ENCODE assay signal across 21 mouse cellular contexts in genomic region chr19:36602535-36603312, GRCm38 (mm10). TPM values are rescaled to one million over a fixed set of nuclear protein-coding genes. Genes with fewer than 3 reads are reported as not detected.
DNase-seq lines count a peak whose midpoint lies in the region; ATAC-seq and TF ChIP-seq lines count a peak whose summit lies in the region.
"Had no signal": no experiment of that assay in that cellular context is flagged by ENCODE, and none has a peak within 500 bp of the region (broad histone marks: within the 10 kb centered on the region; RNA-seq: fewer than 3 reads in every experiment).

No protein-coding gene starts in this region.

- H3K9ac ChIP-seq in hindbrain, embryonic 14.5 days, result no peak overlapping the region
- H3K9ac ChIP-seq in neural tube, embryonic 11.5 days (ENCODE audit: low read length), result no peak overlapping the region
- H3K9ac ChIP-seq in forebrain, embryonic 12.5 days, result no peak overlapping the region
- H3K9ac ChIP-seq: forebrain, embryonic 13.5 days; heart, embryonic 13.5 days; limb, embryonic 15.5 days had no signal

- TF ChIP-seq POLR2A in brain, embryonic 14.5 days (IDR thresholded peaks at IDR 0.05; ENCODE audit: borderline replicate concordance, extremely low read depth, insufficient read depth, insufficient read length, poor library complexity, severe bottlenecking), result no peak

- H3K27me3 ChIP-seq in hindbrain, embryonic 14.5 days (ENCODE audit: control insufficient read depth, insufficient read depth, low read length), result no peaks in the 10 kb centered on the region
- no peaks in the 10 kb centered on the region for H3K27me3 ChIP-seq in neural tube, embryonic 11.5 days (ENCODE audit: control insufficient read depth, insufficient read depth, low read length)
- no peaks in the 10 kb centered on the region for H3K27me3 ChIP-seq in forebrain, embryonic 12.5 days
- H3K27me3 ChIP-seq: forebrain, embryonic 13.5 days; heart, embryonic 13.5 days; limb, embryonic 15.5 days had no signal

- peaks cover 13% of the 10 kb centered on the region for H3K36me3 ChIP-seq in hindbrain, embryonic 14.5 days (replicated peaks; ENCODE audit: control insufficient read depth, insufficient read depth)
- no peaks in the 10 kb centered on the region for H3K36me3 ChIP-seq in neural tube, embryonic 11.5 days (ENCODE audit: control insufficient read depth, insufficient read depth, low read length)
- H3K36me3 ChIP-seq in forebrain, embryonic 12.5 days (replicated peaks), result no peaks in the 10 kb centered on the region
- H3K36me3 ChIP-seq: limb, embryonic 15.5 days had no signal

- DNase-seq in embryo, embryonic 10 days (ENCODE audit: low spot score), result peak; percentile 23
- DNase-seq in embryo, embryonic 9.5 days (ENCODE audit: extremely low spot score), result no peak
- DNase-seq in brain, embryonic 14.5 days (ENCODE audit: low read depth), result peak; percentile 42
- peak; percentile 57 for DNase-seq in hindbrain, embryonic 14.5 days (ENCODE audit: low spot score)
- peak; percentile 59 for DNase-seq in neural tube, embryonic 11.5 days (ENCODE audit: low spot score)
- no peak for DNase-seq in frontal cortex, adult 2 months (ENCODE audit: extremely low spot score in 1 of 2, low spot score in 1 of 2)
- DNase-seq in heart, postnatal 25 days (ENCODE audit: low spot score), result no peak
- DNase-seq: adrenal gland, adult 8-10 months; cerebellum, adult 9-10 months; gastrocnemius, postnatal 10 days; heart, adult 18-20 months; heart, postnatal 36 days; lung, postnatal 10 days; right cerebral cortex, postnatal 14 days; spleen, adult 18-20 months; thymus, postnatal 36 days had no signal

- H3K4me2 ChIP-seq in hindbrain, embryonic 14.5 days (replicated peaks), result no peak overlapping the region
- no peak overlapping the region for H3K4me2 ChIP-seq in neural tube, embryonic 11.5 days (ENCODE audit: low read depth)
- no peak overlapping the region for H3K4me2 ChIP-seq in forebrain, embryonic 12.5 days
- H3K4me2 ChIP-seq: forebrain, embryonic 13.5 days; heart, embryonic 13.5 days; limb, embryonic 15.5 days had no signal

- peaks cover 7% of the 10 kb centered on the region; the same call in 1 of the 2 replicates for H3K4me1 ChIP-seq in hindbrain, embryonic 14.5 days (replicated peaks; ENCODE audit: control insufficient read depth, insufficient read depth, low read length)
- H3K4me1 ChIP-seq in neural tube, embryonic 11.5 days (ENCODE audit: control insufficient read depth, insufficient read depth, low read length), result no peaks in the 10 kb centered on the region
- H3K4me1 ChIP-seq in forebrain, embryonic 12.5 days, result no peaks in the 10 kb centered on the region
- H3K4me1 ChIP-seq: forebrain, embryonic 13.5 days; limb, embryonic 15.5 days had no signal

- no peak overlapping the region for H3K27ac ChIP-seq in hindbrain, embryonic 14.5 days
- H3K27ac ChIP-seq in neural tube, embryonic 11.5 days (ENCODE audit: low read depth, low read length), result peak overlapping the region; percentile 49
- no peak overlapping the region for H3K27ac ChIP-seq in forebrain, embryonic 12.5 days
- H3K27ac ChIP-seq: forebrain, embryonic 13.5 days; heart, embryonic 13.5 days; limb, embryonic 15.5 days had no signal

- intact Hi-C loops in heart, postnatal 25 days (cut with DNase I), result loop anchor here (10.0 kb wide), 1 partner anchor 272 kb away; no protein-coding TSS in a partner anchor

- WGBS in hindbrain, embryonic 14.5 days, result 15% methylated on average over 11 of the region's 11 CpGs
- WGBS in neural tube, embryonic 11.5 days, result 43% methylated on average over 11 of the region's 11 CpGs
- WGBS in forebrain, embryonic 12.5 days, result 63% methylated on average over 11 of the region's 11 CpGs

- no peak overlapping the region for H3K4me3 ChIP-seq in hindbrain, embryonic 14.5 days (replicated peaks; ENCODE audit: low read length)
- no peak overlapping the region for H3K4me3 ChIP-seq in neural tube, embryonic 11.5 days (ENCODE audit: low read depth, low read length)
- no peak overlapping the region for H3K4me3 ChIP-seq in forebrain, embryonic 12.5 days (replicated peaks)
- H3K4me3 ChIP-seq: forebrain, embryonic 13.5 days; heart, embryonic 13.5 days; limb, embryonic 15.5 days had no signal

- no peak for ATAC-seq in hindbrain, embryonic 14.5 days (ENCODE audit: low FRiP score)
- ATAC-seq in neural tube, embryonic 11.5 days (ENCODE audit: insufficient read depth, low FRiP score, low TSS enrichment), result peak; percentile 66; the same call in 1 of the 2 replicates
- ATAC-seq in forebrain, embryonic 12.5 days (ENCODE audit: low FRiP score), result no peak
- ATAC-seq: forebrain, embryonic 13.5 days; intestine, embryonic 16.5 days had no signal

- TF ChIP-seq CTCF in brain, embryonic 14.5 days (IDR thresholded peaks at IDR 0.05; ENCODE audit: borderline replicate concordance, extremely low read depth, insufficient read depth, insufficient read length), result no peak

- H3K9me3 ChIP-seq in hindbrain, embryonic 14.5 days (ENCODE audit: control insufficient read depth, low read length), result no peaks in the 10 kb centered on the region
- H3K9me3 ChIP-seq in neural tube, embryonic 11.5 days (ENCODE audit: control insufficient read depth, low read length), result no peaks in the 10 kb centered on the region
- H3K9me3 ChIP-seq in forebrain, embryonic 12.5 days, result no peaks in the 10 kb centered on the region
- H3K9me3 ChIP-seq: forebrain, embryonic 13.5 days; heart, embryonic 13.5 days; limb, embryonic 15.5 days had no signal

RNA-seq across cellular contexts. Expression of gene Hectd2, which starts 48.3 kb away (rescaled TPM):
- 15.9 and 17.5 TPM in 2 replicates for polyA plus RNA-seq in brain, embryonic 14.5 days (2012; rRNA removed)
- 17.7 TPM in 2 replicates for polyA plus RNA-seq in hindbrain, embryonic 14.5 days (2014; fragmentation: Nextera tagmentation; extraction: Ambion mirVana)
- polyA plus RNA-seq in neural tube, embryonic 11.5 days (2014; fragmentation: Nextera tagmentation; extraction: Ambion mirVana), result 5.7 and 7.0 TPM in 2 replicates
- polyA plus RNA-seq in frontal cortex, adult 2 months (2012; rRNA removed), result 15.9 and 17.0 TPM in 2 replicates
- total RNA-seq in heart, postnatal 25 days (2021), result 1 to 10 TPM; 1.6 to 1.8 TPM
- 11.5 TPM in 2 replicates for polyA plus RNA-seq in forebrain, embryonic 12.5 days (2016; fragmentation: Nextera tagmentation; extraction: Ambion mirVana)

Comparison
In these comparisons a context has a peak if more than half of its experiments do, and no peak if none do; other contexts are left out.
1. DNase-seq: peak in embryo, embryonic 10 days (single experiment), brain, embryonic 14.5 days (single experiment), hindbrain, embryonic 14.5 days (single experiment) and neural tube, embryonic 11.5 days (single experiment); none in embryo, embryonic 9.5 days (single experiment), frontal cortex, adult 2 months (0 of 2) and heart, postnatal 25 days (single experiment).